Mouse (Mus musculus): ENCODE measurements at regions not wholly inside any gene's neighbourhood (a gene's known extent, or its start where the extent isn't known, plus 50 kb on each side); places are given as distances from the start of the nearest gene placed in this dataset.

DNA sequence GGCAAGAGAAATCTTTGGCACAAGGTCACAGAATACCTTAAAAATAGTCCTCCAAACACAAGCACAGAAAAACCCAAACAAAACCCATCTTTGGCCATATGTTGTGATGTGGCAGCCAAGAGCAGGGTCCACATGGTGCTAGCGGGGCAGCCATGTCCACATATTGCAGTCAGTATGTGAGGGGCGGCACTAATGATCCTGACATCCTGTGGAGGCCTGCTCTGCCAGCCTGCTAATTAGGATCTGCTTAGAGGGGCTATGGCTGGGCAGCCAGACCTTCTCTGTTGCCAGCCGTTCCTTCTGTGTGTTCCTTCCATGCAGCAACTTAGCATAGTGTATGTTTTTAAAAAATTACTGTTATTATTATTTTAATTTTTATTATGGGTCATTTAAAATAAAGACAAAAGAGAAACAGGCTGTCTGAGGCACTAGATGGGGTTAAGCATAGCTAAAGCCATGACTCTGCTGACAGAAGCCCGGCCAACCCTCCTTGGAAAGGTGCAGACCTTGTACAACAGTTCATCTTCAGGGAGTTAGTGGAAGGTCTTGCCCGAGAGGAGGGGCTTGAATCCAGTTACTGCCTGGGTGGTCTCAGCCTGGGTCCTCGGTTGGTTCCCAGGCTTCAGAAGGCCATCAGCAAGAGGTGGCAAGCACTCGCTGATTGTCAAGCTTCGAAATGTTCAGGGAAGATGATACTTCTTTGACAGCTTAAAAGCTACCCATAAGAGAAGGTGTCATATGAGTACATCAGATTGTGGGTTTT is 487.1 kb downstream of the Dhx35 start:
- no peak overlapping the region for H3K9ac ChIP-seq (ENCODE audit: low read length)
- H3K4me1 ChIP-seq (ENCODE audit: control insufficient read depth, insufficient read depth, low read length): peaks cover 3% of the 10 kb centered on the region; the same call in 1 of the 2 replicates
- no peaks in the 10 kb centered on the region for H3K27me3 ChIP-seq (ENCODE audit: control insufficient read depth, insufficient read depth, low read length)
- no peak overlapping the region for H3K4me2 ChIP-seq (ENCODE audit: low read depth, low read length)
- no peak overlapping the region for H3K4me3 ChIP-seq (replicated peaks; ENCODE audit: low read length)
- no peaks in the 10 kb centered on the region for H3K9me3 ChIP-seq (replicated peaks; ENCODE audit: control insufficient read depth, low read length)
- H3K27ac ChIP-seq (ENCODE audit: low read length): no peak overlapping the region
- ATAC-seq (ENCODE audit: insufficient read depth, low FRiP score): no peak
- no peaks in the 10 kb centered on the region for H3K36me3 ChIP-seq (ENCODE audit: control insufficient read depth, insufficient read depth, low read length)
- 77% methylated on average over 8 of the region's 8 CpGs for WGBS

DNA sequence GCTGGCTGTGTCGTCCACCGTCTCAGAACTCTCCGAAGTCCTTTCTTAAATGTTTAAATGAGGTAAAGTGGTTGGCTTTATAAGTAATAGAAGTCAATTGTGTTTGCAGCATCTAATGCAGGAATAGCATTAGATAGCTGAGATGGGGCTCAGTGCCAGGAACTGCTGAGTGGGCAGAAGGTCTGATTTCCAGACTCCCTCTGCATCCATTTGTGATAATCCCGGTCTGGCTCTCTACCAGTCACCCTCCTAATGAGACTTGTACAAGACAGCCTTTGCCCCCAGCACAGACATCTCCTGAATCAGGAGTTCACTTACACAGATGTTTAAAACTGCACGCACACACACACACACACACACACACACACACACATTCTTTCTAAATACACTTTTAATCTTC is 489.5 kb downstream of the Dhx35 start:
- H3K4me3 ChIP-seq (replicated peaks; ENCODE audit: low read length): no peak overlapping the region
- no peaks in the 10 kb centered on the region for H3K27me3 ChIP-seq (ENCODE audit: control insufficient read depth, insufficient read depth, low read length)
- no peaks in the 10 kb centered on the region for H3K9me3 ChIP-seq (replicated peaks; ENCODE audit: control insufficient read depth, low read length)
- no peak for ATAC-seq (ENCODE audit: insufficient read depth, low FRiP score)
- H3K4me1 ChIP-seq (ENCODE audit: control insufficient read depth, insufficient read depth, low read length): peaks cover 3% of the 10 kb centered on the region; the same call in 1 of the 2 replicates
- 51% methylated on average over 5 of the region's 5 CpGs for WGBS
- H3K36me3 ChIP-seq (ENCODE audit: control insufficient read depth, insufficient read depth, low read length): no peaks in the 10 kb centered on the region
- H3K27ac ChIP-seq (ENCODE audit: low read length): no peak overlapping the region
- no peak overlapping the region for H3K4me2 ChIP-seq (ENCODE audit: low read depth, low read length)
- no peak overlapping the region for H3K9ac ChIP-seq (ENCODE audit: low read length)

DNA sequence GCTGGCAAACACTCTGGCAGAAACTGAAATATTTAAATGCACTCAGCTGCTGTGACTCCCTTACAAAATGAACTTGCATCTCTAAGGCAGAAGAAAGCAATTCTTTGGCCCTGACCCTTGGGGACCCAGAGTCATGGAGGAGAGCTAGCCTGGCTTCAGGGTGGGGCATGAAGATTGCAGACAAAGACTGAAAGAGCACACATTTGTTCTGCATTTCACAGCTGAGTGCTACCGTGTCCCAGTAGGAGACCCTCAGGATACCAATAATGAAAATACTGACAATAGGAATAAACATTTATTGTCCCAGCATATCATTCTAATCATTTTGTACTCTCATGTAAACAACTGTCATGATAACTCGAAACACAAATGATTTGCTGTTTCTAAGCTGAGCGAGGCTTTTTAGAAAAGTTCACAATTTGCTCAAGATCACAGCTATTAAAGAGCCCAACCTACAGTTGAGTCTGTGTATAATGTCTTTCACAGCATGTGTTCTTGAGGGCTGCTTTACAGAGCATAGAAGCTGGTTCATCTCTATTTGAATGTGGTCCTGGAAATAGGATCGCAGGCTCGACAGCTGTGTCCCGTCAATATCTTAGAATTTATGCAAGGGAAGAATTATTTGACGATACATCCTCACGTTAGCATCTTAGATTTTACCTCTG is 490.1 kb downstream of the Dhx35 start:
- WGBS: 43% methylated on average over 8 of the region's 8 CpGs
- no peak for ATAC-seq (ENCODE audit: insufficient read depth, low FRiP score)

DNA sequence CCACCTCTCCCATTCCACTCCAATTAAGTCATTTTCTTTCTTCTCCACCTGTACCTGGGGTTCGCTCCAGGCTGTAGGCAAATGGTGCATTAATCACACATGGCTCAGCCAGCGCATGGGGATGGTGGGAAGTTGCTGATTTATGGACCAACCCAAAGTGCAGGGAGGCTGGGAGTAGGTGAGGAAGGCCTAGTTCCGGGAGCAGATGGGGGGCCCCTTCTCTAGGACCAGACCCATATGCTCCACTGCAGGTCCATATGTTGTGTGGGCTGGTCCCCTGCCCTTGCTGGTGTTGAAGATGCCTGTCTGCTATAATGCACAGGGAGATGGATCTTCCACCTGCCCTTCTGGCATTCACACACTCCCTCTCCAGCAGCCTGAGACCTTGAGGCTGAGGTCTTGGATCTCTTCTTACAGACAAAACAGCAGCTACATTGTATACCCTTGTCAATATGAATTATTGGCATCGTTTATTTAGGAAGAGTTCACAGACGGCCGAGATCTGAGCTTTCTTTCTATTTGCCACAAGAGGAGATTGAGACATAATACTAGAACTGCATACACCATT is 493.5 kb downstream of the Dhx35 start:
- H3K4me3 ChIP-seq (replicated peaks; ENCODE audit: low read length): no peak overlapping the region
- 60% methylated on average over 6 of the region's 6 CpGs for WGBS
- no peak overlapping the region for H3K4me2 ChIP-seq (ENCODE audit: low read depth, low read length)
- no peaks in the 10 kb centered on the region for H3K27me3 ChIP-seq (ENCODE audit: control insufficient read depth, insufficient read depth, low read length)
- ATAC-seq (ENCODE audit: insufficient read depth, low FRiP score): no peak
- H3K27ac ChIP-seq (ENCODE audit: low read length): no peak overlapping the region
- no peak overlapping the region for H3K9ac ChIP-seq (ENCODE audit: low read length)
- H3K36me3 ChIP-seq (ENCODE audit: control insufficient read depth, insufficient read depth, low read length): no peaks in the 10 kb centered on the region
- peaks cover 3% of the 10 kb centered on the region; the same call in 1 of the 2 replicates for H3K4me1 ChIP-seq (ENCODE audit: control insufficient read depth, insufficient read depth, low read length)
- no peaks in the 10 kb centered on the region for H3K9me3 ChIP-seq (replicated peaks; ENCODE audit: control insufficient read depth, low read length)

More for the DNA sequence above, 490.1 kb downstream of the Dhx35 start:
- no peak overlapping the region for H3K4me2 ChIP-seq (ENCODE audit: low read depth, low read length)
- no peak overlapping the region for H3K27ac ChIP-seq (ENCODE audit: low read length)
- no peaks in the 10 kb centered on the region for H3K36me3 ChIP-seq (ENCODE audit: control insufficient read depth, insufficient read depth, low read length)
- H3K9ac ChIP-seq (ENCODE audit: low read length): no peak overlapping the region
- H3K9me3 ChIP-seq (replicated peaks; ENCODE audit: control insufficient read depth, low read length): no peaks in the 10 kb centered on the region
- H3K4me3 ChIP-seq (replicated peaks; ENCODE audit: low read length): no peak overlapping the region
- H3K27me3 ChIP-seq (ENCODE audit: control insufficient read depth, insufficient read depth, low read length): no peaks in the 10 kb centered on the region
- peaks cover 3% of the 10 kb centered on the region; the same call in 1 of the 2 replicates for H3K4me1 ChIP-seq (ENCODE audit: control insufficient read depth, insufficient read depth, low read length)

DNA sequence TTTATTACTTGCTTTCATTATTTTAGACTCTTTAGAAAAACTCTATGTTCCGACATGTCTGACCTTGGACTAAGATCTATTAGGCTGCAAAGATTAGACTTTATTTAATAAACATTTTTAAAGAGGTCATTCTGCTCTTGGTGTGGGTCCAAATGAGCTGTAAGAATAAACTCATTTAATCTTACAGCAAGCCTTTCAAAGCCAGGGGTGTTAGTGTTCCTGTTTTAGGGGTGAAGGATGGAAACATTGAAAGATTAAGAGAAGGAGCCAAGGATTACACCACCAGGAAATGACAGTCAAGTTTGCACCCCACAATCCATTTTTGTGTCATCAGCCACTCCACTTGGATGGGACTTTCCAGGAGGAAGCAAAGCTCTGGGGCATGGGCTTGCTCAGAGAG is 495.5 kb downstream of the Dhx35 start:
- Histone ChIP-seq H3K27ac (ENCODE audit: low read length) (no peak overlapping the region), H3K36me3 (ENCODE audit: control insufficient read depth, insufficient read depth, low read length) (no peaks in the 10 kb centered on the region), H3K4me1 (ENCODE audit: control insufficient read depth, insufficient read depth, low read length) (no peaks in the 10 kb centered on the region), H3K27me3 (ENCODE audit: control insufficient read depth, insufficient read depth, low read length) (no peaks in the 10 kb centered on the region), H3K4me3 (replicated peaks; ENCODE audit: low read length) (no peak overlapping the region), H3K9ac (ENCODE audit: low read length) (no peak overlapping the region), H3K4me2 (ENCODE audit: low read depth, low read length) (no peak overlapping the region), H3K9me3 (replicated peaks; ENCODE audit: control insufficient read depth, low read length) (no peaks in the 10 kb centered on the region)
- WGBS: 52% methylated on average over 1 of the region's 1 CpGs
- no peak for ATAC-seq (ENCODE audit: insufficient read depth, low FRiP score)

DNA sequence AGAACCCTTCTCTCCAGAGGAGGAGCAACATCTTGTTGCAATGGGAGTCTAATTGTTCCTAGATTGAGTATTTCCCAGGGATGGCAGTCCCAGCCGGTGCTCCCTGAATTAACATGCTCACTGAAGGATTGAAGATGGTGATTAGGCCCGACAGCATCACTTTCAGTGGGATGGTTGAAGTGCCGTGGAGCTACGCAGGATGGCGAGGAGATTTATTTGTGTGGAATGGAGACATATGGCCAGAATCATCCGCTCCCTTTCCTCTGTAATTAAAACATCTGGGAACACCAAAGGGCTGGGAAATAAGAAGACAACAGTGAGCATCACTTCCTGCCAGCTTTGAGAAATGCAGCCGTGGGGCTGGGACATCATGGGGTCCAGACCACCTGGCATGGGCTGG is 512.4 kb downstream of the Dhx35 start:
- Histone ChIP-seq H3K4me3 (replicated peaks; ENCODE audit: low read length) (no peak overlapping the region), H3K9ac (ENCODE audit: low read length) (no peak overlapping the region), H3K27ac (ENCODE audit: low read length) (no peak overlapping the region), H3K4me1 (ENCODE audit: control insufficient read depth, insufficient read depth, low read length) (no peaks in the 10 kb centered on the region), H3K4me2 (ENCODE audit: low read depth, low read length) (no peak overlapping the region), H3K27me3 (ENCODE audit: control insufficient read depth, insufficient read depth, low read length) (no peaks in the 10 kb centered on the region), H3K36me3 (ENCODE audit: control insufficient read depth, insufficient read depth, low read length) (no peaks in the 10 kb centered on the region), H3K9me3 (replicated peaks; ENCODE audit: control insufficient read depth, low read length) (no peaks in the 10 kb centered on the region)
- WGBS: 65% methylated on average over 7 of the region's 7 CpGs
- no peak for ATAC-seq (ENCODE audit: insufficient read depth, low FRiP score)

DNA sequence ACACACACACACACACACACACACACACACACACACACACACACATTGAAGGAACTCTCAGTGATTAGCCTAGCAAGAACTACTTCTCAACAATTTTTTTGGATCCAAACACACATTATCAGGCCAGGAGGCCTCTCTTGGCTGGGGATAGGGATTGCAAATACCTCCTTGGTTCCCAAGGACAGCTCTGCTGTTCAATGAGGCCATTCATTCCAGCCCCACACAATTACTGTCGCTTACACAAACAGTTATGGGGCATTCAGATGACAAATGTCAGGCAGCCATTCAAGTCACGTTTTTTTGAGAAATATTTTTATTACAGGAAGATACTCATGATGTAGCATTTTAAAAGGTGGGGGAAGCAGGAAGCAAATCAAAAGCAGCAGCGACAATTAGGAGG is 540.1 kb downstream of the Dhx35 start:
- Histone ChIP-seq H3K27me3 (ENCODE audit: control insufficient read depth, insufficient read depth, low read length) (no peaks in the 10 kb centered on the region), H3K36me3 (ENCODE audit: control insufficient read depth, insufficient read depth, low read length) (no peaks in the 10 kb centered on the region), H3K27ac (ENCODE audit: low read length) (no peak overlapping the region), H3K4me1 (ENCODE audit: control insufficient read depth, insufficient read depth, low read length) (no peaks in the 10 kb centered on the region), H3K4me3 (replicated peaks; ENCODE audit: low read length) (no peak overlapping the region), H3K9me3 (replicated peaks; ENCODE audit: control insufficient read depth, low read length) (no peaks in the 10 kb centered on the region), H3K4me2 (ENCODE audit: low read depth, low read length) (no peak overlapping the region), H3K9ac (ENCODE audit: low read length) (no peak overlapping the region)
- 55% methylated on average over 3 of the region's 3 CpGs for WGBS
- no peak for ATAC-seq (ENCODE audit: insufficient read depth, low FRiP score)

DNA sequence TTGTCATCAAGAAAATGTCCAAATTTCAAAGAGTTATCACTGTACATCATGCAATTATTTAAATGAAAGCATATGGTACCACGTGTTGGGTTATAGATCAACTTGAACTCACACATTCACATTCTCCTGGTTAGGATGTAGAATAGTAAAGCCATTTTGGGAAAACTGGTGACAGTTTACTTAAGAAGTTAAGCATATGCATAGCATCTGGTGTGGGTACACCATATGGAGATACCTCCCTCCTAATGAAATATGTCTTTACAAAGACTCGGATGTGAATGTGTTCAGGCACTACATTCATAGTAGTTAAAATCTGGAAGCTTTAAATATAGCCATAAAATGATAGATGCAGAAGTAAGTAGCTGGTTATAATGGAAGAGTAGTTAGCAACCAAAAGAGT is 542.0 kb downstream of the Dhx35 start:
- no peaks in the 10 kb centered on the region for H3K36me3 ChIP-seq (ENCODE audit: control insufficient read depth, insufficient read depth, low read length)
- no peak overlapping the region for H3K27ac ChIP-seq (ENCODE audit: low read length)
- H3K4me3 ChIP-seq (replicated peaks; ENCODE audit: low read length): no peak overlapping the region
- no peaks in the 10 kb centered on the region for H3K27me3 ChIP-seq (ENCODE audit: control insufficient read depth, insufficient read depth, low read length)
- H3K4me1 ChIP-seq (ENCODE audit: control insufficient read depth, insufficient read depth, low read length): no peaks in the 10 kb centered on the region
- ATAC-seq (ENCODE audit: insufficient read depth, low FRiP score): no peak
- no peaks in the 10 kb centered on the region for H3K9me3 ChIP-seq (replicated peaks; ENCODE audit: control insufficient read depth, low read length)
- WGBS: 71% methylated on average over 2 of the region's 2 CpGs
- H3K4me2 ChIP-seq (ENCODE audit: low read depth, low read length): no peak overlapping the region
- no peak overlapping the region for H3K9ac ChIP-seq (ENCODE audit: low read length)
